Comparison of ENCODE assay signal across 8 mouse cellular contexts in genomic region chr11:24081016-24081686, GRCm38 (mm10). TPM values are rescaled to one million over a fixed set of nuclear protein-coding genes. Genes with fewer than 3 reads are reported as not detected.
DNase-seq lines count a peak whose midpoint lies in the region; ATAC-seq and TF ChIP-seq lines count a peak whose summit lies in the region.

No protein-coding gene starts in this region.

- peak overlapping the region; percentile 75 for H3K4me3 ChIP-seq in liver, embryonic 16.5 days (ENCODE audit: low read depth, low read length)
- peak overlapping the region; percentile 93 for H3K4me3 ChIP-seq in neural tube, embryonic 11.5 days (ENCODE audit: low read depth, low read length)
- peak overlapping the region; percentile 94 for H3K4me3 ChIP-seq in testis, adult 2 months (ENCODE audit: control insufficient read depth, low read depth, low read length)

- no peaks in the 10 kb centered on the region for H3K9me3 ChIP-seq in liver, embryonic 16.5 days (replicated peaks; ENCODE audit: control insufficient read depth, low read length)
- H3K9me3 ChIP-seq in neural tube, embryonic 11.5 days (ENCODE audit: control insufficient read depth, low read length): no peaks in the 10 kb centered on the region

- WGBS in liver, embryonic 16.5 days (ENCODE audit: insufficient replicate concordance): under 1% methylated on average over 35 of the region's 35 CpGs
- WGBS in neural tube, embryonic 11.5 days: under 1% methylated on average over 35 of the region's 35 CpGs

- H3K27ac ChIP-seq in liver, embryonic 16.5 days (ENCODE audit: low read length): peak overlapping the region; percentile 82
- peak overlapping the region; percentile 86 for H3K27ac ChIP-seq in neural tube, embryonic 11.5 days (ENCODE audit: low read depth, low read length)
- H3K27ac ChIP-seq in testis, adult 2 months (ENCODE audit: control insufficient read depth, insufficient read depth, low read depth, low read length): peak overlapping the region; percentile 80

- TF ChIP-seq POLR2A in testis, adult 2 months (IDR thresholded peaks at IDR 0.05; ENCODE audit: control insufficient read depth, low read depth, low read length): peak; percentile 36; the same call in 1 of the 2 replicates

- H3K9ac ChIP-seq in liver, embryonic 16.5 days (ENCODE audit: low read depth, low read length): peak overlapping the region; percentile 68
- peak overlapping the region; percentile 97 for H3K9ac ChIP-seq in neural tube, embryonic 11.5 days (ENCODE audit: low read length)

- no peak for TF ChIP-seq CTCF in testis, adult 2 months (IDR thresholded peaks at IDR 0.05; ENCODE audit: control insufficient read depth, insufficient read depth, insufficient replicate concordance, low read depth, low read length)

- H3K36me3 ChIP-seq in liver, embryonic 16.5 days (ENCODE audit: control insufficient read depth, insufficient read depth): 0 out of 2 replicates have a peak, but pooled peaks cover 9% of the 10 kb centered on the region
- H3K36me3 ChIP-seq in neural tube, embryonic 11.5 days (ENCODE audit: control insufficient read depth, insufficient read depth, low read length): peaks cover 7% of the 10 kb centered on the region
- no peaks in the 10 kb centered on the region for H3K36me3 ChIP-seq in testis, adult 2 months (ENCODE audit: control insufficient read depth, insufficient read depth, low read length)

- peak overlapping the region; percentile 99 for H3K4me2 ChIP-seq in liver, embryonic 16.5 days (ENCODE audit: low read depth, low read length)
- H3K4me2 ChIP-seq in neural tube, embryonic 11.5 days (ENCODE audit: low read depth): peak overlapping the region; percentile 99

- peak; percentile 93 for DNase-seq in heart, adult 11 months
- DNase-seq in heart, adult 8-10 months (ENCODE audit: low spot score): no peak
- peak; percentile 76 for DNase-seq in embryo, embryonic 10 days (ENCODE audit: low spot score)
- peak; percentile 24 to 46 for DNase-seq in heart, adult 9 months (ENCODE audit: low spot score in 2 of 2)
- peak; percentile 27 to 36 for DNase-seq in kidney, adult 8-10 months
- DNase-seq in neural tube, embryonic 11.5 days (ENCODE audit: low spot score): peak; percentile 85

- peaks cover 22% of the 10 kb centered on the region for H3K4me1 ChIP-seq in liver, embryonic 16.5 days (ENCODE audit: control insufficient read depth, low read depth, low read length)
- H3K4me1 ChIP-seq in neural tube, embryonic 11.5 days (ENCODE audit: control insufficient read depth, insufficient read depth, low read length): peaks cover 12% of the 10 kb centered on the region; the same call in 1 of the 2 replicates
- peaks cover 35% of the 10 kb centered on the region for H3K4me1 ChIP-seq in testis, adult 2 months (ENCODE audit: control insufficient read depth, insufficient read depth, low read length)

- ATAC-seq in liver, embryonic 16.5 days (ENCODE audit: low read depth): peak; percentile 42
- peak; percentile 31 for ATAC-seq in neural tube, embryonic 11.5 days (ENCODE audit: insufficient read depth, low FRiP score, low TSS enrichment)

- no peaks in the 10 kb centered on the region; the same call in 1 of the 2 replicates for H3K27me3 ChIP-seq in liver, embryonic 16.5 days (ENCODE audit: control insufficient read depth, insufficient read depth, low read depth, low read length)
- no peaks in the 10 kb centered on the region for H3K27me3 ChIP-seq in neural tube, embryonic 11.5 days (ENCODE audit: control insufficient read depth, insufficient read depth, low read length)
- peaks cover 11% of the 10 kb centered on the region for H3K27me3 ChIP-seq in testis, adult 2 months (ENCODE audit: control insufficient read depth, insufficient read depth, low read length)

RNA-seq across cellular contexts. Expression of gene Bcl11a, which starts 3.3 kb away (rescaled TPM):
- total RNA-seq in heart, adult 8-10 months (2022): 1 to 10 TPM; 2.6 to 4.0 (median 2.9) TPM
- 17.7 and 20.9 TPM in 2 replicates for polyA plus RNA-seq in liver, embryonic 16.5 days (2015; fragmentation: Nextera tagmentation; extraction: Ambion mirVana)
- polyA plus RNA-seq in neural tube, embryonic 11.5 days (2014; fragmentation: Nextera tagmentation; extraction: Ambion mirVana): 72.2 and 72.7 TPM in 2 replicates
- polyA plus RNA-seq in testis, adult 2 months (2012; rRNA removed): 6.5 and 6.6 TPM in 2 replicates

RNA-seq across cellular contexts. Expression of gene A830031A19Rik, which starts 6.3 kb away (rescaled TPM):
- total RNA-seq in heart, adult 8-10 months (2022): not detected
- not detected in 2 replicates for polyA plus RNA-seq in liver, embryonic 16.5 days (2015; fragmentation: Nextera tagmentation; extraction: Ambion mirVana)
- not detected in 2 replicates for polyA plus RNA-seq in neural tube, embryonic 11.5 days (2014; fragmentation: Nextera tagmentation; extraction: Ambion mirVana)
- not detected in 2 replicates for polyA plus RNA-seq in testis, adult 2 months (2012; rRNA removed)
